Mouse (Mus musculus) lung, embryonic 14.5 days (tissue): ENCODE data around the gene Smpd1. TPM values are rescaled to one million over a fixed set of nuclear protein-coding genes. Genes with fewer than 3 reads are reported as not detected.

Experiments
- ATAC-seq: fragments of 200-750 bp; cut with Nextera tagmentation; 2 replicates; pipeline ENCODE4 v1.8.0; 2017; ENCODE audit warnings: mild to moderate bottlenecking, moderate TSS enrichment, moderate library complexity; ENCODE audit not compliant: insufficient read depth
- DNase-seq: peaks from one replicate; pipeline ENCODE4 v3.0.0-alpha.2; 2015
- H3K27ac ChIP-seq: fragments of 300-500 bp; sonication (generic); 2 replicates; pipeline ENCODE4 v1.5.1; 2014; ENCODE audit warnings: low read depth, mild to moderate bottlenecking, moderate library complexity
- H3K27me3 ChIP-seq: fragments of 300-500 bp; sonication (generic); 2 replicates; pipeline ENCODE4 v1.6.1; 2014; ENCODE audit warnings: low read length, control low read depth; ENCODE audit not compliant: insufficient read depth
- H3K36me3 ChIP-seq: fragments of 300-500 bp; sonication (generic); 2 replicates; pipeline ENCODE4 v1.6.1; 2014; ENCODE audit warnings: control low read depth; ENCODE audit not compliant: insufficient read depth
- H3K4me1 ChIP-seq: fragments of 300-500 bp; sonication (generic); 2 replicates; pipeline ENCODE4 v1.6.1; 2014; ENCODE audit warnings: antibody characterized with exemption, control low read depth; ENCODE audit not compliant: insufficient read depth
- H3K4me2 ChIP-seq: fragments of 300-500 bp; sonication (generic); 2 replicates; pipeline ENCODE4 v1.6.1; 2014; ENCODE audit warnings: mild to moderate bottlenecking
- H3K4me3 ChIP-seq: fragments of 300-500 bp; sonication (generic); 2 replicates; pipeline ENCODE4 v1.5.1; 2014; ENCODE audit warnings: low read depth, low read length
- H3K9ac ChIP-seq: fragments of 300-500 bp; sonication (generic); 2 replicates; pipeline ENCODE4 v1.6.1; 2014
- H3K9me3 ChIP-seq: fragments of 300-500 bp; sonication (generic); 2 replicates; pipeline ENCODE4 v1.6.1; 2016; ENCODE audit warnings: low read depth, low read length, control low read depth
- CTCF ChIP-seq: IDR thresholded peaks from 2 replicates; pipeline ENCODE4 v1.5.1; 2016; ENCODE audit warnings: antibody characterized with exemption, low read depth
- whole genome bisulfite sequencing: fragments of 180-500 bp; shearing (Covaris S2); extraction: QIAGEN DNeasy Blood & Tissue Kit; methylation state at CpG from one replicate; pipeline ENCODE4 v1.1.7; 2014; 5-methylcytosine and 5-hydroxymethylcytosine counted together
- polyA plus RNA-seq: library from polyadenylated mRNA; unstranded; fragments of >200 nt; fragmentation: Nextera tagmentation; extraction: Ambion mirVana; gene quantifications from 2 replicates; pipeline ENCODE4 v1.2.1, GENCODE M21; 2014

The Smpd1 gene
- 38.7 and 38.9 TPM in 2 replicates for polyA plus RNA-seq

- peak within 1 kb of the TSS; percentile 30; the same call in 1 of the 2 replicates for H3K27ac ChIP-seq
- ATAC-seq (peak; percentile 94), DNase-seq (peak; percentile 93)
Measured at GRCm38 (mm10) chr7:105554212-105554942, at the start of gene Smpd1. Gene Smpd1, plus strand, starts transcription at chr7:105554360.

GRCm38 (mm10) chr7:105507257-105507656 is 46.9 kb upstream of the Smpd1 start:
- Histone ChIP-seq H3K27ac (no peak overlapping the region), H3K4me1 (no peaks in the 10 kb centered on the region), H3K36me3 (no peaks in the 10 kb centered on the region), H3K4me3 (no peak overlapping the region), H3K9ac (no peak overlapping the region), H3K4me2 (no peak overlapping the region), H3K27me3 (no peaks in the 10 kb centered on the region), H3K9me3 (no peaks in the 10 kb centered on the region)
- ATAC-seq (no peak), DNase-seq (no peak)
- WGBS, result 68% methylated on average over 4 of the region's 4 CpGs
- TF ChIP-seq CTCF, result no peak

More at GRCm38 (mm10) chr7:105554212-105554942, at the start of gene Smpd1:
- WGBS, result 3% methylated on average over 26 of the region's 26 CpGs
- no peak for TF ChIP-seq CTCF
- peak within 1 kb of the TSS; percentile 65 for H3K4me3 ChIP-seq
- H3K9ac ChIP-seq, result peak within 1 kb of the TSS; percentile 64
- 0 out of 2 replicates have a peak, but pooled peaks cover 3% of the 10 kb centered on the region for H3K4me1 ChIP-seq
- H3K4me2 ChIP-seq, result peak within 1 kb of the TSS; percentile 80
- no peaks in the 10 kb centered on the region for H3K27me3 ChIP-seq
- no peaks in the 10 kb centered on the region for H3K9me3 ChIP-seq
- H3K36me3 ChIP-seq, result peaks cover 21% of the 10 kb centered on the region; the same call in 1 of the 2 replicates

GRCm38 (mm10) chr7:105510143-105510542 is 44.0 kb upstream of the Smpd1 start:
- no peak for TF ChIP-seq CTCF
- H3K36me3 ChIP-seq, result no peaks in the 10 kb centered on the region
- no peak for ATAC-seq
- no peak overlapping the region for H3K4me3 ChIP-seq
- no peaks in the 10 kb centered on the region for H3K9me3 ChIP-seq
- no peak overlapping the region for H3K4me2 ChIP-seq
- no peaks in the 10 kb centered on the region for H3K4me1 ChIP-seq
- no peak for DNase-seq
- H3K27ac ChIP-seq, result no peak overlapping the region
- no peaks in the 10 kb centered on the region for H3K27me3 ChIP-seq
- WGBS, result 70% methylated on average over 5 of the region's 5 CpGs
- no peak overlapping the region for H3K9ac ChIP-seq

- ATAC-seq (no peak), DNase-seq (no peak)
- 36% methylated on average over 5 of the region's 5 CpGs for WGBS
- H3K4me1 ChIP-seq, result no peaks in the 10 kb centered on the region
- H3K36me3 ChIP-seq, result no peaks in the 10 kb centered on the region
- H3K27ac ChIP-seq, result no peak overlapping the region
- H3K4me2 ChIP-seq, result no peak overlapping the region
- H3K4me3 ChIP-seq, result no peak overlapping the region
- H3K9me3 ChIP-seq, result no peaks in the 10 kb centered on the region
- no peak for TF ChIP-seq CTCF
- no peaks in the 10 kb centered on the region for H3K27me3 ChIP-seq
- H3K9ac ChIP-seq, result no peak overlapping the region
Measured at GRCm38 (mm10) chr7:105513845-105514291, 40.3 kb upstream of the Smpd1 start.

- Histone ChIP-seq H3K4me2 (no peak overlapping the region), H3K4me1 (no peaks in the 10 kb centered on the region), H3K36me3 (no peaks in the 10 kb centered on the region), H3K27ac (no peak overlapping the region), H3K4me3 (no peak overlapping the region), H3K9ac (no peak overlapping the region), H3K27me3 (no peaks in the 10 kb centered on the region), H3K9me3 (no peaks in the 10 kb centered on the region)
- DNase-seq (no peak), ATAC-seq (no peak)
- 39% methylated on average over 5 of the region's 5 CpGs for WGBS
- no peak for TF ChIP-seq CTCF
Measured at GRCm38 (mm10) chr7:105514561-105514960, 39.6 kb upstream of the Smpd1 start.

GRCm38 (mm10) chr7:105515178-105515577 is 39.0 kb upstream of the Smpd1 start:
- Histone ChIP-seq H3K9ac (no peak overlapping the region), H3K27me3 (no peaks in the 10 kb centered on the region), H3K4me3 (no peak overlapping the region), H3K27ac (no peak overlapping the region), H3K4me2 (no peak overlapping the region), H3K4me1 (no peaks in the 10 kb centered on the region), H3K36me3 (no peaks in the 10 kb centered on the region), H3K9me3 (no peaks in the 10 kb centered on the region)
- WGBS, result 6% methylated on average over 5 of the region's 5 CpGs
- peak; percentile 95 for TF ChIP-seq CTCF
- DNase-seq (peak; percentile 74), ATAC-seq (peak; percentile 52; the same call in 1 of the 2 replicates)

GRCm38 (mm10) chr7:105516669-105517360 is 37.3 kb upstream of the Smpd1 start:
- Histone ChIP-seq H3K4me1 (no peaks in the 10 kb centered on the region), H3K9me3 (no peaks in the 10 kb centered on the region), H3K9ac (no peak overlapping the region), H3K27me3 (no peaks in the 10 kb centered on the region), H3K27ac (no peak overlapping the region), H3K36me3 (no peaks in the 10 kb centered on the region), H3K4me3 (no peak overlapping the region), H3K4me2 (no peak overlapping the region)
- ATAC-seq (no peak), DNase-seq (no peak)
- 35% methylated on average over 9 of the region's 9 CpGs for WGBS
- no peak for TF ChIP-seq CTCF
